Mouse (Mus musculus): ENCODE measurements around the gene Gm21836.
"Not testable (repeated sequence)": the region's sequence is repeated elsewhere in the genome, so short reads cannot be mapped to it uniquely, and the experiment has no call there.

Gm21836 gene

GRCm38 (mm10) chr9:124493693-124494092 is at the start of gene Gm21836:
Gm21836 (minus strand) TSS chr9:124493793.
- not testable (repeated sequence) for DNase-seq

GRCm38 (mm10) chr9:124480361-124480980 is 13.1 kb downstream of the Gm21836 start:
- not testable (repeated sequence) for DNase-seq

GRCm38 (mm10) chr9:124478081-124478480 is 15.5 kb downstream of the Gm21836 start:
- DNase-seq = no peak

GRCm38 (mm10) chr9:124476096-124476902 is 17.3 kb downstream of the Gm21836 start, which contains the start of gene Ppp2r3d:
Ppp2r3d (minus strand) TSS chr9:124476898.
- DNase-seq = peak; percentile 17

- no peak for DNase-seq
Measured at GRCm38 (mm10) chr9:124475689-124476088, 17.9 kb downstream of the Gm21836 start.

GRCm38 (mm10) chr9:124456572-124456971 is 37.0 kb downstream of the Gm21836 start:
- DNase-seq = no peak

Data from cerebellum, adult 11 months (tissue).